Mouse (Mus musculus): ENCODE results near the gene Usp19.

Gene Usp19

DNA sequence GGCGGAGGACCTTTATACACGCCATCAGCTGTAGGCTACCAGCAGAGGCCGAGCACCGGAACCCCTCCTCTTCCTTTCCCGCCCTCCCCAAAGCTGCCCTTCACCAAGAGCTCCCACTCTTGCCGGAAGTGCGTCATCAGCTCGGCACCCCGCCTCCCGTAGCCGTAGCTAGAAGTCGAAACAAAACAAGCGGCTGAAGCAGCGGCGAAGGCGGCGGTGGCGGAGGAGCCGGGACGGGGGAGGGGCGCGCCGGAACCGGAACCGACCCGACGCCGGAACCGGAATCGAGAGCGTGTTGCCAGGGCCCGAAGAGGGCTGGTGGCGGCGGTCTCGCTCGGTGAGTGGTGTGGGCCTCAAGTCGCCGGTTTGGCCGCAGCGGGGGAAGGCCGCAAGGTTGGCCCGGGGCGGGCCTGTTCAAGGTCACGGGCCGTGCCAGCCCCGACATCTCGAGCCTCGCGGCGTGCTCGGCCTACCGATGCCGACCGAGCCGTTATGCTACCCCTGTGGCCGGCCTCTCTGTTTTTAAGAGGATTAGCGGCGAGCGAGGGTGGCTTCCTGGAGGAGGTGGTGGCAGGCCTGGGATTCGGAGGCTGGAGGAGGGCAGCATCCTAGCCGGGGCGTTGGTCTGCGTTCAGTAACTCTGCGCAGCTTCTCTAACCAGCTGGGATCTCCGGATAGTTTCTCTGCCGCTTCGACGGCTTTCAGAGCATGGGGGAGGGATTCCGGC is at the start of gene Usp19:
Gene Usp19, plus strand, starts transcription at position 44 of the 727 bp plus-strand sequence.
- peak; percentile 95 for DNase-seq (ENCODE audit: low spot score)

DNA sequence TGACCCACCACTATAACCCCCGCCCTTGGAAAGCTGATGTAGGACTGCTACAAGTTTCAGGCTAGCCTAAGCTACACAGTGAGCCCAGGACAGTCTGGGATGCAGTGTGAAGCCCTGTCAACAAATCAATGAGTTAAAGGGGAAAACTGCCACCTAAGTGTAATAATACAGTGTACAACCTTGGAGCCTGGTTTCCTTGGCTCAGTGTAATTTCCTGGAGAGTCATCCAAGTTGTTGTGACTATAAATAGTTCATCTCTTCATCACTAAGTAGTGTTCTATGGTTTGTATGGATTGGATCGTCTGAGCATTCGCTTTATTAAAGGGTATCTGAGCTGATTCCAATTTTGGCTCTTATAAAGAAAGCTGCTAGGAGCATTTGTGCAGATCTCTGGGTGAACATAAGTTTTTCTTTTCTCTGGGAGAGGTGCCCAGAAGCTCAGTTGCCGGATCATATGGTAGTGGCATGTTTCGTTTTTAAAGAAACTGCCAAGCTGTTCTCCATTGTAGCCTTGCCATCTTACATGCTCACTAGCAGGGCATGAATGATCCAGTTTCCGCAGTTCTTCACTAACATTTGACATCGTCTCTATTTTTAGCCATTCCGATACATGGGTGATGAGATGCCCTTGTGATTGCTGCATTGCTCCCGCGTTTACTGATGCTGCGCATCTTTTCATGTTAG is 49.0 kb upstream of the Usp19 start:
- DNase-seq (ENCODE audit: low spot score), result no peak

DNA sequence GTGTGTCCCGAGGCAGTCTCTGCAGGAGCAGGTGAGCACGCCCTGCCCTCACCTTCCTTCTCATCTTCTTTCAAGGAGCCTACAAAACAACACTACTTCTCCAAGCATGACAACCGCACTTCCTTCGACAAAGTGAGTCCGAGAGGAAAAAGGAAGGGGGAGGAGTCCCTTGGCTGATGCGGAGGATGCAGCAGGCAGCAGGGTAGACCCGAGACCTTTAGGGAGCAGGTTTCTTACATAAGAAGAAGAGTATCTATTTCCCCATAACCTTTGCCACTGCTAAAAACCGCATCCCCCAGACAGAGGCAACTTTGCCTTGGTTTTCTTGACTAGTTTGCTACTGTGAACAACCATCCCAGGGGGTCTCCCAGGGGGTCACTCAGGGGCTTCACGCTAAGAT is 45.3 kb upstream of the Usp19 start:
- no peak for DNase-seq (ENCODE audit: low spot score)

DNA sequence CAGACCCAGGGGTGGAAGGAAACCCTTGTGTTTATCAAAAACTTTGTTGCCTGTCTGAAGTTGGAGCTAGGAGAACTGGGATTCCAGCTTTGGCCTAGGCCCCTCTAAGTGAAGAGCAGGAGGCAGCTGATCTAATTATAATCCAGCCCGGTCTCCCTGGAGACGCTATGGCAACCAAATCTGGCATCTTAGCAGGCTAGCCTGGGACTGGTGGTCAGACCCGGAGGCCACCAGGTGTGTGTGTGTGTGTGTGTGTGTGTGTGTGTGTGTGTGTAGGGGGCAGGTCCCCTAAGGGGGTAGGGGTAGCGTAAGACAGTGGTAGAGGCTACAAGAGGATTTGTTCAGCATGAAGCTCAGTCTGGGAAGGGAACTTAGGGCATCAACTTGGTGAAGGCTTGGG is 40.5 kb upstream of the Usp19 start:
- DNase-seq (ENCODE audit: low spot score), result peak; percentile 89

DNA sequence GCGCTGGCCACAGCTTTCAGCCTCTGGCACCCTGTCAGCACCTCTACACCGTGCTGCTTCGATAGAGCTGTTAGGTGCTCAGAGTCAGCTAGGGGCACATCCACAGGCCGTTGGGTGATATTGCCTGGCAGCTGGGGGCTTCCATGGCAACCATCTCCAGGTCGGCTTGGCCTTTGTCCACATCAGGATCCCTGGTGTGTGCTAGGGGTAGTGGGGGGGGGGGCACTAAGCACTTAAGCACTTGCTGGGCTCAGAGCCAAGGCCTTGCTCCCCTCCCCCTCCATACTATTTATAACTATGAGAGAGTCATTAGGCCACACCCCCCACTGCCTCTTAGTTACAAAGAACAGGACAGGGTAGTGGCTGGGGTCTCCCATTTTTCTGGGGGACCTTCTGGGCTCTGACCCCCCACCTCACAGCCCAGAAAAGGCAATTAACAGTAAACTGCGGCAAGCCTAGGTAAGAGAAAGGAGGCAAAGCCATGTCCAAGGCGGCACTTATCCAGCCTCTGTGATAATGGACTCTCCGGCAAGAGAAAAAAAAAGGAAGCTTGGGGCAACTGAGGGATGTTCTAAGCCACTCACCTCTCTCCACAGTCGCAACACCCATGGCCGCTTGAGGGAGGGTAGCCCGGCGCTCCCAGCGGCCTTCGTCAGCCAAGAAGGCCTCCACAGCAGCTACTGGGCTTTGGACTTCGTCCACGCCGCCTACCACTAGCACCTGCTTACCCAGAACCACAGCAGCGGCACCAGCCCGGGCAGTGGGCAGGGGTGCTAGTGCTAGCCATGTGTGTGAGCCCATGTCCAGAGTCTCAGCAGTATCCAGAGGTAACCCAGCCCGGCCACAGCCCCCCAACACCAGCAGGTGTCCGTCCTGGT is 39.9 kb upstream of the Usp19 start:
- DNase-seq (ENCODE audit: low spot score), result peak; percentile 81

DNA sequence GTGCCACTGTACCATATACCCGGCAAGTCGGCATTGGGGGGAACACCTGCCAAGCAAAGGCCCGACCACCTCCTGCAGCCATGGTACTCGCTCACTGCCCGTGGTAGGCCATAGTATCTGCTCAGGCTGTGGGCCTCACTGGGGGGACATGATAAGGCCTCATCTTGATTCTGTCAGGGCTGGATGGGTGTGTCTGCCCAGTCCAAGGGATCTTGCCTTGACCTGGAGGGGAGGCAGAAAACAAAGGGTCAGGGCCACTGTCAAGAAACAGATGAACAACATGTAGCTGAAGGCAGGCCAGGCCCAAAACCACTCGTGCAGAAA is 39.3 kb upstream of the Usp19 start:
- DNase-seq (ENCODE audit: low spot score), result no peak

DNA sequence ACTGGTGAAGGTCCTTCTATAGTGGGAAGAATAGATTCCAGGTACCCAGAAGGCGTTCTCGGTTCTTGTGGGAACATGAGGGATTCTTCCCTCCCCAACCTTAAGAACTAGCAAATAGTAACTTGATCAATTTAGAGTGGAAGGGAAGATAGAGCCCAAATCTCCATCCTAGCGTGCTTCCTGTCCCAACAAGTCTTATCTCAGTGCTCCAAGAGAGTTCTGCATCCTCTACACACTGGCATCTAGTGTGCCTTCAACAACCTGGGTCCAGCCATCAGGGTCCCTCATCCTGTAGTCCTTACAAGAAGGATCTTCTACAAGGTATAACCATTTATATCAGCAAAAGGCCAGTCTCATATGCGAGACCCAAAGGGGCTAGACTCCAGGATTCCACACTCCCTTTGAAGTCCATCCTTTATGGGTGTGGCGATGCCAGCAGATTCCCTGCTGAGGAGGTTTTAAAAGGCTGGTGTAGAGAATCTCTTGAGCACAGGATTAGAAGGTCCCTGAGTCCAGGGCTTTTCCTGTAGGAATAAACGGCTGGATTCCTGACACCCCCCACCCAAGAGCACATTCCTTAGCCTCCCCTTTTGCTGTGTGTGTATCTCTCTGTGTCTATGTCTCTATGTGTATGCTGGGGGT is 38.8 kb upstream of the Usp19 start:
- DNase-seq (ENCODE audit: low spot score), result peak; percentile 26

DNA sequence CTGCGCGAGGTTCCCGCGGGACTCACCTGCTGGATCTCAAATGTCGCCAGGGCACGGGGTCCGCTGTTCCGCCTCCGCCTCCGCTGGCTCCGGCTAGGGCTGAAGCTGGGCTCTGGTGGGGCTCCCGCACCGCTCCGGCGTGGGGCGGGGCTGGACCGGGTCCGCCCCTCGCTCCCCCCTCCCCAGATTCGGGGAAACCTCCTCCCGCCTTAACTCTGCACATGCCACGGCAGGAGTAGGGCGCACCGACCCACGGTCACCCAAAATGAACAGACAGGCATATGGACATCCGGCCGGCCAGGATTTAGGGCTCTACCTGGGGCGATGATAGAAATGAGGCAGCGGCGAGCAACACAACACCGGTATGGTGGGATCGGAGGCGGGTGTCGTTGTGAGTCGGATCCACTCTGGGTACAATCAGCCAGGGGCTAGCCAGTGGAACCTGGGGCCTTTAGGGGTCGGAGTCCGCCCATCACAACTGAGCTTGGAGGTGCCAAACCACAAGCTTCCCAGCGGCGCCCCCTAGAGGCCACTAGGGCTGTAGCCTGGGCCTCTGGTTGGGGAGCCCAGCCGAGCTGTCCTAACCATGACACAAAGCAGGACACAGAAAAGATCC is 38.0 kb upstream of the Usp19 start:
- DNase-seq (ENCODE audit: low spot score), result peak; percentile 98

DNA sequence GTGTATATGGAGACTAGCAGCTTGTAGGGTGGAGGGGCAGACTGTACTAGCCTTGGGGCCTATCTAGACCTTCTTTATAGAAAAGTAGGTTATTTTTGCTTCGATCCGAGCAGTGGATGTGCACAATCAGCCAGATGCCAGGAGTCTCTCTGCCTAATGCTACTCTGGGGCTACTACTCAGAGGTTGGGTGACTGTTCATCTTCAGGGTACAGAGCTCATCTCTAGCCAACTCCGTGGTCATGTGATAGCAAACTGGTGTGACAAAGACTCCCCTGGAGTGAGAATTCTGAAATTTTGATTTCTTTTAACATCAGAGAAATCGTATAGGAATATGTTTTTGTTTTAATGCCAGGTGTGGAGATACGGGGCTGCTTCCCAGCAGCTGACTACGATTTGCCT is 37.5 kb upstream of the Usp19 start:
- no peak for DNase-seq (ENCODE audit: low spot score)

DNA sequence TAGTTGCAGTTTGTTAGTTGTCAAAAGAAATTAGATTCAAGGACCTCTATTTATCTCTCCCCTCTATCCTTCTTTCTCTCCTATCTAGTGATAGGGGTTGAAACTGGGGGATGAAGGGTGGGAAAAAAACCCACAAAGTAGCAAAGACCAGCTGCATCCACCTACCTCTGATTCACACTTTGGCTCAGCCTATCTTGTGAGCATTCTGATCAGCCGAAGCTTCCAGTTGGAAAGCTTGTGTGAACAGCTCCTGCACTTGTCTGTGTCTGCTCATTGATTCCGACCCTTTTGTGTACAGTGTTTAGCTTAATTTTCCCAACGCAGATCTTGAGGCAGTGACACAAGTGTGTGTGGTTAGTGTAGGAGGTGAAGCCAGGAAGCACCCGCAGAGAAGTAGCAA is 36.9 kb upstream of the Usp19 start:
- DNase-seq (ENCODE audit: low spot score), result no peak

DNA sequence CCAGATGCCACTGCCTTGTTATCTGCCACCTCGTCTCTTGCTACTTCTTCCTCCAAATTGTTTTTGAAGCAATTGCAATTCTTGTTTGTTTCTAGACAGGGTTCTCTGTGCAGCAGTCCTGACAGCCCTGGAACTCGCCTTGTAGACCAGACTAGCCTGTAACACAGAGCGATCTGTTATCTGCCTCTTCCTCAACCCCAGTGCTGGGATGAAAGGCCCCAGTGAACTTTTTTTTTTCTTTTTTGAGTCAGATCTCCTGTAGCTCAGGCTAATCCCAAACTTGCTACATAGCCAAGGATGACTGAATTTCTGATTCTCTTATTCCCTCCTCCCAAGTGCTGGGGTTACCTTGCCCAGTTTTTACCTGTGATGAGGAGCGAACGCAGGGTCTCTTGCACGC is 36.0 kb upstream of the Usp19 start:
- no peak for DNase-seq (ENCODE audit: low spot score)

DNA sequence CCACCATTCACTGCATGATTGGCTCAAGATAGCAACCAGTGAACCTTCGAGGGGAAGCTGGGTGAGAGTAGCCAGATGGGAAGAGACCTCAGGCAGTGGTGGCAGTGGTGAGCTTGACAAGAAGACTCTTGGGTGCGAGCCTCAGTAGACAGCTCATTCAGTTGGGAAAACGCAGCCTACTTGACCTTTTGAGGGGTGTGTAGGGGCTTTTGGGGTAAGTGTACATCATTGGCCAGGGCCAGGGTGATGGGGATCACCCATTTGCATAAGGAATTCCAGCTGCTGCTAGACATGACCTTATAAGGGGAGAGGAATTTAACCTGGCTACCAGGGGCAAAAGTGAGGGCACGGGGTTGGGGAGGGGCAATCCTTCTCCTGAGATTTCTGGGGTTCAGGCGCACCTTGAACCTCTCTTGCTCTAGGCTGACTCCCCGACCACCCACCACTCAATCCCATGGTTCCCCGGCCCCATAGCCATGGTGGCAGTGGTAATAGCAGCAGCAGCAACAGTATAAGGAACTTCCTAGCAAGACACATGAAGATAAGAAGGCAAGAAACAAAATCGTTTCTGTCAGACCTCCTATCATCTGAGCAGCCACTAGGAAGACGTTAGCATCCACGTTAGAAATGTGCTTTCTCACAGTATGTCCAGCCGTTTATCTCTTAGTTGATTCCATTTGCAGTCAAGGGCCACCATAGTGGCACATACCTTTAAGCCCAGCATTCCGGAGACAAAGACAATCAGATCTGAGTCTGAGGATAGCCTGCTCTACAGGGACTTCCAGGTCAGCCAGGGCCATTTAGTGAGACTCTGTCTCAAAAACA is 34.4 kb upstream of the Usp19 start:
- no peak for DNase-seq (ENCODE audit: low spot score)

DNA sequence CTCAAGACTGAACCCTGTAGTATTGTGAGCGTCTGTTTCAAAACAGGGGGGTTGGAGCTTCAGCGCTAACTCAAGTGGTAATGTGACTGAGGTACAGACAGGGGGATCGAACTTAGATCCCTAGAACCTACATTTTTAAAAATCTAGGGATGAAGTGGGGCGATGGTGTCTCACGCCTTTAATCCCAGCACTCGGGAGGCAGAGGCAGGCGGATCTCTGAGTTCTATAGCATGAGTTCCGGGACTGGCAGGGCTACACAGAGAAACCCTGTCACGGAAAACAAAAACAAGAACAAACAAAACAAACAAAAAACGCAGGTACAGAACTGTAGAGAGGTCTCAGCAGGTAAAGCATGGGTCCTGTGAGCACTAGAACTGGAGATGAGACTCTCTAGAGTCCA is 33.4 kb upstream of the Usp19 start:
- no peak for DNase-seq (ENCODE audit: low spot score)

DNA sequence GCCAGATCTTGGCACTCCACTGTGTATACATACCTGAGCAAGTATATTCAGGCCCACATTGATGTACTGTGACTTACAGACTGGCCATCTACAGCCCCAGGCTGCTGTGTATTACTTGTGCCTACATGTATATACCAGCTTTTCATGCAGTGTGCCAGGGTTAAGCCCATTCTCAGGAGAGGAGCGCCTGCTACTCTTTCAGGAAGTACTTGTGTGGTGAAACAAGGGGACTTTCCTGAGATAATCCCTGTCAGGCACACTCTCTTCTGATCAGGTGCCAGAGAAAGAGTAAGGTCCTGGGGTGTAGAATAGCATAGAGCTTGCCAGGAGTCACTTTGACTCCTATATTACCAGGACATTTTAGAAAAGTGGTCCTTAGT is 30.5 kb upstream of the Usp19 start:
- no peak for DNase-seq (ENCODE audit: low spot score)

DNA sequence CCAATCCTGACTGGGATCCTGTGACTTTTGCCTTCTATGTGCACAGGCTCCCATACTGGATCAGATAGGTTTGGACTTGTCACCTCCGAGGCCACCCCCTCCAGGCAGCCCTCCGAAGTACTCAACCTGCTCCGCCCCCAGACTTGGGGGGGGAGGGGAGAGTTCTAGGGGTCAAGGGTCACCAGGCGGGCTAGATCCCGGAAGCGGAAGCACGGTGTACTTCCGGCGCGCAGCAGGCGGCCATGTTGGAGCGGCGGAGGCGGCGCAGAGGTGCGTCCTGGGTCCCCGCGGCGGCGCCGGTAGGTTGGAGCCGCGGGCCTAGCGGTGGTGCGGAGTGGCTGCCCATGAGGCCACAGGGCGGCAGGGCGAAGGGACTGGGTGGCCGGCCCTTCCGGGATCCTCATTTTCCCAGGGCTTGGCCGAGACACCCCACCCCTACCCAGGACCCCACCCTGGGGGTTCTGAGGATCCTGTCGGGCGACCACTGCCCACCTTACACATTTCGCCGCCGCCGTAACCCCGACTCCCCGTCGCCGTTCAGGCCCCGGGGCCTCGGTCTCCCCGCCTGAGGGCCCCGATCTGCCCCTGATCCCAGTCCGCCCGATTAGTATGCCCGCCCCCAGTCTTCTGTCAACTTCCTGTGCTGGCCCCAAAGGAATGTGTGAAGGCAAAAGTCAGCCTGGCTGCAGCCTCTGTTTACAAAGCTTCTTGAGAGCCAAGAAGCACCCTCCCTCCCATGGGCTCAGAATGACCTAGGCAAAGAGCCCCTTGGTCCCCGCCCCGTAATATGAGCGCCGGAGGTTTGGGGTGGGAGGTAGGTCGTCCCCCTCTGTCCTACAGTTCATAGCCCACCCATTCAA is 29.9 kb upstream of the Usp19 start, which contains the start of gene Ccdc71:
Gene Ccdc71, plus strand, starts transcription at position 209 of the 860 bp plus-strand sequence.
- peak; percentile 89 for DNase-seq (ENCODE audit: low spot score)

DNA sequence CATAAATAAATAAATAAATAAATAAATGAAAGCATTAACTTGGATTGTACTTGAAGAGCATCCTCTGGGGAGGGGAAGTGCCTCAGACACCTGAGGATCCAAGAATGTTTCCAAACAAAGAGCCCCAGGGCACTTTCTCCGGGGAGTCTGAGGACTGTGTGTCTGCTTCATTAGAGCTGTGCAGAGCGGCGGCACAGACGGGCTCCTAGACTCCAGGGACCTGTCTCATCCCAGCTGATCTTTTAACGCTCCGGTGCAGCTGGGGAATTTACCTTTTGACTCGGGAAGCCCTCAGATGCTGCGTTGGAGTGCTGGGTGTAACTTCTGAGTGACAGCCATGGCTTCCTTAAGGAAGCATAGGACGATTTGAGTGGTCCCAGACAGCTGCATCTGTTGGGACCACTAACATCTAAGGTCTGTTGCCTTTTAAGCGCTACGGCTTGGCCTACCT is 29.2 kb upstream of the Usp19 start, which contains the start of gene Klhdc8b:
Gene Klhdc8b, minus strand, starts transcription at position 401 of the 451 bp plus-strand sequence.
- DNase-seq (ENCODE audit: low spot score), result peak; percentile 27

DNA sequence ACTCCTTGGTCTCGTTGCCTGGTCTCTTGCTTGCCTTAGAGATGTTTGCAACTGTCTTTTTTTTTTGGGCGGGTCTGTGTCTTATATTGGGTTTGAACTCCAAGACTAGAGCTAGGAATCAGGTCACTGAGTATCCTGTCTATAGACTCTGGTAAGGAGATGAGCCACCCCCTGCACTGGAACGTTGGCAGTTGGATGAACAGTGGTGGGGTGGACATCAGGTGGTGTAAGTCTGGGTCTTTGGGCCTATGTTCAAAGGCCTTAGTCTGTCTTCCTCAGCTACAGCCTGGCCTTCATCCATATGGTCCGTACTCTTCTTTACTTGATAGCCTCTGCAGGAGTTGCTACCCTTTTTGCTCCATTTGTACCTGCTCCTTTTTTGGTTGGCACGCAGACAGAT is 28.7 kb upstream of the Usp19 start:
- DNase-seq (ENCODE audit: low spot score), result no peak

DNA sequence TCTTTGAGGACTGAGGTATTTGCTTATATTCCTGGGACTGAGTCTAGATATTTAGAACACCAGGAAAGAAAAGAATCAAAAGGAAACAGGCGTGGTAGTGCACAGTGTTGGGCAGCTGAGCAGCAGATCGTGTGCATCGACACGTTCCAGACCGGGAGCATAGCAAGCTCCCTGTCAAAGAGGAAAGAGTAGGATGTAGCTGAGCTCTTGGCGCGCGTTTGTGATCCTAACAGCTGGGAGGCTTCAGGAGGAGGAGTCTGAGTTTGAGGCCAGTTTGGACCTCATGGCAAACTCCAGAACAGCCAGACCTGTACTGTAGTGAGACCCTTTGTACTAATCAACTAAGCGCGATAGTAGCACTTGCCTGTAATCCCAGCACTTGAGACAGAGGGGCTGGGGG is 28.2 kb upstream of the Usp19 start:
- no peak for DNase-seq (ENCODE audit: low spot score)

DNA sequence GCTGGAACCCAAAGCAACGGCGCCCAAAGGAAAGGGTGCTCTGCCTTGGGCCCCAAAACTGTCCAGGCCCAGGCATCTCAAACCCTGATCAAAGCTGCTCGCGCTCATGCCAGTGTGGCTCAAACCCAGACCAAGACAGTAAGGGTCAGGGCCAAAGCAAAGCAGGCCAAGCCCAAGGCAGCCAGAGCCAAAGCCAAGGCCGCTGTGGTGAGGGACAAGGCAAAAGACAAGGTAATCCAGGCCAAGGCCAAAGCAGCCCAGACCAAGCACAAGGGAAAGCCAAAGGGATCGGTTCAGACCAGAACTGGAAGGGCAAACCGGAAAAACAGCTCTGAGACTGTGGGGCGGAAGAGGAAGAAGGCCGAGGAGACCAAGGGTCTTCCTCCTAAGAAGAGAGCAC is 26.7 kb upstream of the Usp19 start:
- DNase-seq (ENCODE audit: low spot score), result no peak

DNA sequence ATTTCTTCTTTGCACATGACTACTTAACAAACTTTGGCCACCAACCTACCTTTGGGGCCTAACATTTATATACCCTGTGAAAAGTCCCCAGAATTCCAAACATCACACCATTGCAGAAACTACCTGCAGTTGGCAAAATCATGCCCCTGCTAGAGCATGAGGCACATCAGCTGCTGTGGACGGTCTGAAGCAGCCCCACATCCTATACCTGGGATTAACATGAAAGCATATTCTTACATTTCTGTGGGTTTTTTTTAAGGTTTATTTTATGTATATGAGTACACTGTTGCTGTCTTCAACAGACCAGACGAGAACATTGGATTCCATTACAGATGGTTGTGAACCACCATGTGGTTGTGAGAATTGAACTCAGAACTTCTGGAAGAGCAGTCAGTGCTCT is 24.2 kb upstream of the Usp19 start:
- no peak for DNase-seq (ENCODE audit: low spot score)

Measured in retina, embryonic 14.5 days (tissue).